Mouse (Mus musculus): ENCODE results near the gene Ccdc150. TPM values are rescaled to one million over a fixed set of nuclear protein-coding genes. Genes with fewer than 3 reads are reported as not detected.

Gene Ccdc150
- polyA plus RNA-seq, 1 experiment from 2014 or later, result 0.32 TPM

- 34% methylated on average over 5 of the region's 5 CpGs for WGBS
- Histone ChIP-seq H3K9ac (no peak overlapping the region), H3K36me3 (no peaks in the 10 kb centered on the region), H3K4me2 (0 out of 2 replicates have a peak overlapping the region, but pooled peaks have one; percentile 21), H3K27me3 (replicated peaks) (no peaks in the 10 kb centered on the region), H3K4me3 (no peak overlapping the region), H3K4me1 (replicated peaks) (peaks cover 11% of the 10 kb centered on the region), H3K27ac (ENCODE audit: poor library complexity, severe bottlenecking) (no peak overlapping the region), H3K9me3 (replicated peaks) (no peaks in the 10 kb centered on the region)
- ATAC-seq (ENCODE audit: insufficient number of reproducible peaks, low FRiP score), result no peak
These were observed 105.0 kb downstream of the Ccdc150 start for GRCm38 (mm10) chr1:54355485-54355884.

GRCm38 (mm10) chr1:54356566-54356965 is 106.1 kb downstream of the Ccdc150 start:
- Histone ChIP-seq H3K4me3 (no peak overlapping the region), H3K4me2 (no peak overlapping the region), H3K9ac (no peak overlapping the region), H3K4me1 (replicated peaks) (peaks cover 11% of the 10 kb centered on the region), H3K36me3 (no peaks in the 10 kb centered on the region), H3K27me3 (replicated peaks) (no peaks in the 10 kb centered on the region), H3K9me3 (replicated peaks) (no peaks in the 10 kb centered on the region), H3K27ac (ENCODE audit: poor library complexity, severe bottlenecking) (no peak overlapping the region)
- 78% methylated on average over 6 of the region's 6 CpGs for WGBS
- no peak for ATAC-seq (ENCODE audit: insufficient number of reproducible peaks, low FRiP score)

GRCm38 (mm10) chr1:54377506-54378051 is 127.1 kb downstream of the Ccdc150 start:
- Histone ChIP-seq H3K9me3 (replicated peaks) (0 out of 2 replicates have a peak, but pooled peaks cover 3% of the 10 kb centered on the region), H3K9ac (no peak overlapping the region), H3K4me1 (replicated peaks) (peaks cover 4% of the 10 kb centered on the region), H3K27me3 (replicated peaks) (no peaks in the 10 kb centered on the region), H3K4me3 (no peak overlapping the region), H3K36me3 (0 out of 2 replicates have a peak, but pooled peaks cover 7% of the 10 kb centered on the region), H3K27ac (ENCODE audit: poor library complexity, severe bottlenecking) (no peak overlapping the region), H3K4me2 (no peak overlapping the region)
- ATAC-seq (ENCODE audit: insufficient number of reproducible peaks, low FRiP score), result 0 out of 2 replicates have a peak, but pooled peaks have one; percentile 18

- WGBS, result 83% methylated on average over 9 of the region's 9 CpGs
- no peak overlapping the region for H3K27ac ChIP-seq (ENCODE audit: poor library complexity, severe bottlenecking)
- no peak for ATAC-seq (ENCODE audit: insufficient number of reproducible peaks, low FRiP score)
These were observed 130.8 kb downstream of the Ccdc150 start for GRCm38 (mm10) chr1:54380978-54381914.

GRCm38 (mm10) chr1:54384221-54384620 is 133.7 kb downstream of the Ccdc150 start:
- H3K27ac ChIP-seq (ENCODE audit: poor library complexity, severe bottlenecking), result no peak overlapping the region
- no peaks in the 10 kb centered on the region for H3K4me1 ChIP-seq (replicated peaks)
- 0 out of 2 replicates have a peak, but pooled peaks cover 3% of the 10 kb centered on the region for H3K9me3 ChIP-seq (replicated peaks)
- no peaks in the 10 kb centered on the region for H3K27me3 ChIP-seq (replicated peaks)
- peaks cover 14% of the 10 kb centered on the region for H3K36me3 ChIP-seq
- no peak overlapping the region for H3K4me3 ChIP-seq
- no peak for ATAC-seq (ENCODE audit: insufficient number of reproducible peaks, low FRiP score)
- H3K9ac ChIP-seq, result no peak overlapping the region
- 25% methylated on average over 1 of the region's 1 CpGs for WGBS
- H3K4me2 ChIP-seq, result no peak overlapping the region

More at GRCm38 (mm10) chr1:54380978-54381914, 130.8 kb downstream of the Ccdc150 start:
- Histone ChIP-seq H3K4me3 (no peak overlapping the region), H3K4me2 (no peak overlapping the region), H3K9ac (no peak overlapping the region), H3K27me3 (replicated peaks) (no peaks in the 10 kb centered on the region), H3K4me1 (replicated peaks) (peaks cover 4% of the 10 kb centered on the region), H3K36me3 (peaks cover 10% of the 10 kb centered on the region; the same call in 1 of the 2 replicates), H3K9me3 (replicated peaks) (0 out of 2 replicates have a peak, but pooled peaks cover 3% of the 10 kb centered on the region)

- H3K36me3 ChIP-seq, result peaks cover 63% of the 10 kb centered on the region
- no peaks in the 10 kb centered on the region for H3K9me3 ChIP-seq (replicated peaks)
- H3K27me3 ChIP-seq (replicated peaks), result no peaks in the 10 kb centered on the region
- ATAC-seq (ENCODE audit: insufficient number of reproducible peaks, low FRiP score), result no peak
- H3K4me1 ChIP-seq (replicated peaks), result no peaks in the 10 kb centered on the region; the same call in 1 of the 2 replicates
- no peak overlapping the region for H3K4me2 ChIP-seq
- no peak overlapping the region for H3K27ac ChIP-seq (ENCODE audit: poor library complexity, severe bottlenecking)
- H3K9ac ChIP-seq, result no peak overlapping the region
- H3K4me3 ChIP-seq, result no peak overlapping the region
These were observed 152.3 kb downstream of the Ccdc150 start for GRCm38 (mm10) chr1:54402736-54403135.

Other genes with a start within 250 kb of the Ccdc150 start
- gene Hecw2, start 55.5 kb upstream of the Ccdc150 start, polyA plus RNA-seq (2016; fragmentation: Nextera tagmentation; extraction: Ambion mirVana), result 8.2 and 9.6 TPM in 2 replicates
- gene Gtf3c3, start 188.3 kb downstream of the Ccdc150 start, polyA plus RNA-seq (2016; fragmentation: Nextera tagmentation; extraction: Ambion mirVana), result 20.3 and 20.6 TPM in 2 replicates

Measured in heart, embryonic 12.5 days (tissue).